Mouse (Mus musculus) lung, embryonic 16.5 days (tissue): Measurements from ENCODE around the gene Btbd3. TPM values are rescaled to one million over a fixed set of nuclear protein-coding genes. Genes with fewer than 3 reads are reported as not detected.

Experiments
- ATAC-seq: fragments of 200-750 bp; cut with Nextera tagmentation; 2 replicates; pipeline ENCODE4 v1.8.0; 2017; ENCODE audit warnings: low read depth, mild to moderate bottlenecking, moderate library complexity
- H3K27ac ChIP-seq: fragments of 300-500 bp; sonication (generic); 2 replicates; pipeline ENCODE4 v1.5.1; 2014; ENCODE audit warnings: mild to moderate bottlenecking, control low read depth, low read length
- H3K27me3 ChIP-seq: fragments of 300-500 bp; sonication (generic); 2 replicates; pipeline ENCODE4 v1.6.1; 2014; ENCODE audit warnings: low read depth, low read length, mixed read lengths; ENCODE audit not compliant: control insufficient read depth, insufficient read depth
- H3K36me3 ChIP-seq: fragments of 300-500 bp; sonication (generic); 2 replicates; pipeline ENCODE4 v1.6.1; 2014; ENCODE audit warnings: low read length; ENCODE audit not compliant: control insufficient read depth, insufficient read depth
- H3K4me1 ChIP-seq: fragments of 300-500 bp; sonication (generic); replicated peaks from 2 replicates; pipeline ENCODE4 v1.6.1; 2014; ENCODE audit warnings: low read length, mixed read lengths; ENCODE audit not compliant: control insufficient read depth, insufficient read depth
- H3K4me2 ChIP-seq: fragments of 300-500 bp; sonication (generic); 2 replicates; pipeline ENCODE4 v1.6.1; 2014; ENCODE audit warnings: low read depth, low read length, control low read depth
- H3K4me3 ChIP-seq: fragments of 300-500 bp; sonication (generic); 2 replicates; pipeline ENCODE4 v1.5.1; 2014; ENCODE audit warnings: mild to moderate bottlenecking, low read length, control low read depth
- H3K9ac ChIP-seq: fragments of 300-500 bp; sonication (generic); 2 replicates; pipeline ENCODE4 v1.6.1; 2014; ENCODE audit warnings: low read length, control low read depth
- H3K9me3 ChIP-seq: fragments of 300-500 bp; sonication (generic); 2 replicates; pipeline ENCODE4 v1.6.1; 2016; ENCODE audit warnings: low read length; ENCODE audit not compliant: control insufficient read depth
- WGBS: fragments of 180-500 bp; shearing (Covaris S2); extraction: QIAGEN DNeasy Blood & Tissue Kit; methylation state at CpG from one replicate; pipeline ENCODE4 v1.1.7; 2014; 5-methylcytosine and 5-hydroxymethylcytosine counted together
- polyA plus RNA-seq: library from polyadenylated mRNA; unstranded; fragments of >200 nt; fragmentation: Nextera tagmentation; extraction: Ambion mirVana; gene quantifications from 2 replicates; pipeline ENCODE4 v1.2.1, GENCODE M21; 2015

Btbd3 gene
- polyA plus RNA-seq, 1 experiment from 2014 or later: 52.8 TPM

DNA sequence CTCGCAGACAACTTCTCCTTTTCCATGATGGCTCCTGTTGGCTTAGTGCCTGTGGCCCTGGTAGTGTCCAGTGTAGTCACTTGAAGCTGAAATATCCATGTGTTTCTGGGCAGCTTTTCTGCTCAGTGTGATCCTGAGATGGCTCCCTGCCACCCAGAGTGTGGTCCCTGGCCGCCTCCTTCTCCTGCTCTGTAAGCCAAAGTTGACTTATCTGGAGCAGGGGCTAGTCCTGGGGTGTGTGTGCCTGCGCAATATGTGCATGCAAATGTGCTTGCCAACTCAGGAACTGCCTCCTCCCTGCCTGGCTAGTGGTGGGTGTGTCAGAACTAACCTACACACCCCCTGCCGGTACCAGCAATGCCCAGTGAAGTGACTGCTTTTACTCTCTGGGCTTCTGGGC lies 29.4 kb downstream of the Btbd3 start:
- no peak overlapping the region for H3K27ac ChIP-seq
- no peak overlapping the region for H3K4me2 ChIP-seq
- H3K36me3 ChIP-seq: peaks cover 38% of the 10 kb centered on the region
- 89% methylated on average over 4 of the region's 4 CpGs for WGBS
- H3K4me3 ChIP-seq: no peak overlapping the region
- no peaks in the 10 kb centered on the region for H3K4me1 ChIP-seq
- peak; percentile 39; the same call in 1 of the 2 replicates for ATAC-seq
- no peak overlapping the region for H3K9ac ChIP-seq
- H3K9me3 ChIP-seq: no peaks in the 10 kb centered on the region
- no peaks in the 10 kb centered on the region for H3K27me3 ChIP-seq

DNA sequence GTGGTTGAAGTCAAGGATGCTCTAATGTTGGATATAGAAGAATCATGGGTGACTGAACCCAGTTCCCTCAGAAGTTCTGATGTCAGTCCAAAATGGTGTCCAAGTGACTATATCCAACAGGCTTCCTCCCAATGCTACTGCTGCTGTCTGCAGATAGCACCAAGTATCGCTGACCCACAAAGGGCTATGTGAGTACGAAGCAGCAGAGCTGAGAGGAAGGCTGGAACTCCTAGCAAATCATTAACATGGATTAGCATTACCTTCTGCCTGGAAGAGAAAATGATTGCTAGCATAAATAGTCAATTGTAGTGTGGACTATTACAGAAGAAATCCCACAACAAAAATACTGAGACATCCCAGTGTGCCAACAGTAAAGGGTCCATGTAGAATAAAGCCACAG lies 33.8 kb downstream of the Btbd3 start:
- H3K4me1 ChIP-seq: no peaks in the 10 kb centered on the region
- H3K4me3 ChIP-seq: no peak overlapping the region
- no peaks in the 10 kb centered on the region for H3K9me3 ChIP-seq
- no peak for ATAC-seq
- no peaks in the 10 kb centered on the region for H3K27me3 ChIP-seq
- no peak overlapping the region for H3K4me2 ChIP-seq
- no peak overlapping the region for H3K27ac ChIP-seq
- H3K9ac ChIP-seq: no peak overlapping the region
- peaks cover 15% of the 10 kb centered on the region for H3K36me3 ChIP-seq
- 87% methylated on average over 2 of the region's 2 CpGs for WGBS

DNA sequence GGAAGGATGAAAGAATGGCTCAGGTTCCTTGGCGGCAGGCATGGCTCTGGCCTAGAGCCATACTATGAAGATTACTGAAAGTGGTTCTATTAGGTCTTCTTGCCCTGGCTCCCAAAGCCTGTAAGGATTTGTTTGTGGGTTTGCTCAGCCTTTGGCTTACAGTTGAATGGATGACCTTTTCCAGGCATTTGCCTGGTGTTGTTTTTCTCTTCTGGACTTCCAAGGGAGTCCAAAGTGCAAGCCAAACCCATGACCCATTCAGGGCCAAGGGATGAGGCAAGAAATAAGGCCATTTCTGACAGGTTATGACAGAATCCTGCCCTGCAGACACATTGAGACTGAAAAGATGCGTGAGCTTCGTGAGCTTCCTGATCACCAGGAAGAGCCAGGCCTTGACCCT lies 37.9 kb downstream of the Btbd3 start:
- no peak for ATAC-seq
- 75% methylated on average over 3 of the region's 3 CpGs for WGBS
- Histone ChIP-seq H3K4me1 (no peaks in the 10 kb centered on the region), H3K27ac (no peak overlapping the region), H3K4me3 (no peak overlapping the region), H3K9ac (no peak overlapping the region), H3K9me3 (no peaks in the 10 kb centered on the region), H3K36me3 (no peaks in the 10 kb centered on the region), H3K4me2 (no peak overlapping the region), H3K27me3 (no peaks in the 10 kb centered on the region)

DNA sequence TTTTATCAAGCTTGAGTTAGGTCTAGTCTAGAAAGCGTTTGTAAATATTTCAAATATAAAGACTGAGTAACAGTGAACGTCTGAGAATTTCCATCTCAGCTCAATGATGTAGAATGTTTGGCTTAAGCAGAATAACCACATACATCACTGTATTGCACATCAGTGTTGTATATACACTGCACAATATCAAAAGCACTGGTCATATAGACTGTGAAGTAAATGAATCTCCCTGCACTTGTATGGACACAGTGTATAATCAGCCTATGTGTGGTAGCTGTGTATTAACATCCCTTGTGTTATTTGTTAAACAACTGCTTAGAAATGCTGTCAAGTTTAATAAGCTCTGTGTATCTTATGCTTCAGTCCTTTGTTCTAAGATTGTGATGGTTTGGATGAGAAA lies 49.9 kb downstream of the Btbd3 start:
- no peak overlapping the region for H3K9ac ChIP-seq
- no peak overlapping the region for H3K27ac ChIP-seq
- no peak overlapping the region for H3K4me3 ChIP-seq
- no peaks in the 10 kb centered on the region for H3K9me3 ChIP-seq
- no peaks in the 10 kb centered on the region for H3K27me3 ChIP-seq
- no peaks in the 10 kb centered on the region for H3K4me1 ChIP-seq
- 60% methylated on average over 2 of the region's 2 CpGs for WGBS
- no peak overlapping the region for H3K4me2 ChIP-seq
- no peak for ATAC-seq
- H3K36me3 ChIP-seq: no peaks in the 10 kb centered on the region

DNA sequence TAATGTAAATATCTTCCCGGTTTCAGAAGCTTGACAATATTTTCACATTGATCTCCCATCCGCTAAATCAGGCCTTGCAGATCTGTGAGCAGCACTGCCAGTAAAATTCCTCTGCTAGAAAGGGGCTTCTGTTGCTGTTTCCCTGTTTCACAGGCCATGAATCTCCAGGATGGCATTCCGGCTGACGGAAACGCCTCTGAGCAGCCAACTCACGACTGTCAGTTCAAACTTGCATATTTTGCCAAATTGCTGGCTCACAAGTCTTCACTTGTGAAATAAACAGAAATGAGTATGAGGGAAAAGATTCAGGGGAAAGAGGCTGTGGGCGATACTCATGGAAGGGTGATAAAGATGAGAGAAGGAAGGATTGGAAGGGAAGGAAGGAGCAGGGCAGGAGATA lies 59.3 kb downstream of the Btbd3 start:
- no peak overlapping the region for H3K4me2 ChIP-seq
- H3K4me1 ChIP-seq: peaks cover 3% of the 10 kb centered on the region; the same call in 1 of the 2 replicates
- no peaks in the 10 kb centered on the region for H3K9me3 ChIP-seq
- peak; percentile 23; the same call in 1 of the 2 replicates for ATAC-seq
- no peak overlapping the region for H3K9ac ChIP-seq
- no peak overlapping the region for H3K4me3 ChIP-seq
- H3K36me3 ChIP-seq: no peaks in the 10 kb centered on the region
- no peak overlapping the region for H3K27ac ChIP-seq
- 38% methylated on average over 7 of the region's 7 CpGs for WGBS
- no peaks in the 10 kb centered on the region for H3K27me3 ChIP-seq

DNA sequence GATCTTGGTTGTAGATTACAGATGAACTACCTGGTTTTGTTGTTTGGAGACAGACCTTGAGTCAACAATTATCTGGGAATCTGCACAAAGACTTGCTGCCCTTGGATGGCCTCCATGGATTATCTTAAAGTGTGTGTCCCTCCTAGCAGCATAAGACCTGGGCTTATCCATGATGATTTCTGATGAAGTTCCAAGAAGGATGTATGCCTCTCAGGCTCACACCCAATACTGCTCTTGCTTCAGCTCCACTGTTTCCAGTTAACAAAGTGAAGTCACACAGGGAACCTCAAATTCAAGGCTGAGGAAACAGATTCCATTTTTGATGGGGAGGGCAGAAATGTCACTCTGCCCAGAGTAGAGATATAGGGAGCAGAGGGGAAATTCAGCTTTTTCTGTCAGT lies 64.0 kb downstream of the Btbd3 start:
- Histone ChIP-seq H3K9me3 (no peaks in the 10 kb centered on the region), H3K4me1 (peaks cover 3% of the 10 kb centered on the region; the same call in 1 of the 2 replicates), H3K27ac (no peak overlapping the region), H3K4me2 (no peak overlapping the region), H3K36me3 (no peaks in the 10 kb centered on the region), H3K9ac (no peak overlapping the region), H3K27me3 (no peaks in the 10 kb centered on the region), H3K4me3 (no peak overlapping the region)
- no peak for ATAC-seq

DNA sequence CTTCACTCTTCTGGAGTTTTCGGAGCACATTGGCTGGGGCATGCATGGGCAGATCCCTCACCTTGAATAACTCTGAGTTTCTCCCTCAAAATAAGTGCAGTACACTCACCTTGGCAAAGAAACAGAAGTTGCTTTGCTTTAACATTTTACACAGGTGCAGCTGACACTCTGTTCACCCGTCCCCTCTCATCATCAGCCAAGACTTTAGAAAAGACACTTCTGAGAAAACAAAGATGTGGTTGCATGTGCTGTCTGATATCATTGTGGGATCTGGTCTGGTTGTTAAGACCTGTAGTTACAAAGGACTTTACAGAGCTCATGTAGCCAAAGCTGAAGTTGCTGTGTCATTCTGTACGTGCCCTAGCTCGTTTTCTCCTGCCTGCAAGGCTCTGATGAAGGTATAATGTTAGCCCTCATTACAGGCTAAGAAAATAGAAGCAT lies 64.7 kb downstream of the Btbd3 start:
- no peaks in the 10 kb centered on the region for H3K27me3 ChIP-seq
- H3K4me2 ChIP-seq: no peak overlapping the region
- H3K4me1 ChIP-seq: no peaks in the 10 kb centered on the region; the same call in 1 of the 2 replicates
- H3K27ac ChIP-seq: no peak overlapping the region
- 77% methylated on average over 4 of the region's 4 CpGs for WGBS
- no peak for ATAC-seq
- no peak overlapping the region for H3K4me3 ChIP-seq
- no peaks in the 10 kb centered on the region for H3K36me3 ChIP-seq
- H3K9me3 ChIP-seq: no peaks in the 10 kb centered on the region
- no peak overlapping the region for H3K9ac ChIP-seq

DNA sequence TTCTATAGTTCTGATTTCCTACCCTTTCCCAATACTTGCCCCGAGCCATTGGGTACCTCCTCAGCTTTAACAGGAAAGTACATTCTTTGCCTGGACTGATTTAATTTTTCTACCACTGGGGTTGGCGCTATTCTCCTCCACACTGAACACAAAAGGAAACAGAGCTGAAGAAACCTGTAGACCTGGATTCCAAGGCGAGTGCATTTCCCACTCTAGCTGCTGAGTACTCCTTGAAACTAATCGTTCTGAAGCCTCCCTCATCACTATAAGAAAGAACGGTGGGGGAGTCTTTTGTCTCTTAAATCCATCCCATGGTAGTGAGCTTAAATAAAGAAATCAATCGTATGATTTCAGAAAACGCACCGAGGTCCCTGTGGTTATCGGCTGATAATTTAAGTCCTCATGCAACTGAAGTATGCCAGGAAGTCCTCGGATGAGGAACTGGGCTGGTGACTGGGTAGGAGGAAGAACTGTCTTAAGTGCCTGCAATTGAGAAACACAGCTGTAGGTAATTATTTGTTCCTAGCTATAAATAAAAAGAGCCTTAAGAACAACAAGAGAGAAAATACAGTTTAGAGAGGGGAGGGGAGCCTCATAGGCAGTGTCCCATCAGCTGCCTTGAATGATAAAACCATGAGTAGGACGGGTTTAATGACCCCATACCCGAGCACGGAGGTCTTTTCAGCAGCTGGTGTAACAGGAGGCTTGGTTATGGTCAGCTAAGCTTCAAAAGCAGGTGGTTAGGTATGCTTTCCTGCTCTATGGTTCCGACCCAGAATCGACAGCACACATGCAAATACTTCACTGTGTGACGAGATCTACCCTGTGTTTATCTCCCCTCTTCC lies 66.1 kb downstream of the Btbd3 start:
- no peaks in the 10 kb centered on the region for H3K9me3 ChIP-seq
- ATAC-seq: peak; percentile 75
- peaks cover 4% of the 10 kb centered on the region; the same call in 1 of the 2 replicates for H3K4me1 ChIP-seq
- H3K9ac ChIP-seq: no peak overlapping the region
- 66% methylated on average over 16 of the region's 16 CpGs for WGBS
- H3K27ac ChIP-seq: peak overlapping the region; percentile 10; the same call in 1 of the 2 replicates
- H3K36me3 ChIP-seq: no peaks in the 10 kb centered on the region
- no peak overlapping the region for H3K4me2 ChIP-seq
- no peak overlapping the region for H3K4me3 ChIP-seq
- H3K27me3 ChIP-seq: no peaks in the 10 kb centered on the region

DNA sequence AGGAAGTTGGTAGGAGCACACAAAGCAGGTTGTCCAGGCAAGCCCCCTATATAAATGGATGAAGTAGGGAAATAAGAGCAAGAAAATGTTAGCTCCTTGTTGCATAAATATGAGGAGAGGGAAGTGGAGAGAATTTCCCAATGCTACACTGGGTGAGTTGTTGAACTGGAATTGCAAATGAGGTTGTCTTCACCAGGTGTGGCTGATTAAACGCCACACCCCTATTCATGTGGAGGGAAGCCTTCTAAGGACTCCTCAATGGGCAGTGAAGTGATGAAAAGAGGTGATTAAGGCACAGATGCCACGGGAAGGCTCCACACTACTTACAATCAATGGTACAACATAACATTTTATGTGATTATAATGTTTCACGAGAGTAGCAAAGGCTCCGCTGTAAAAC lies 70.0 kb downstream of the Btbd3 start:
- H3K9ac ChIP-seq: no peak overlapping the region
- H3K27ac ChIP-seq: no peak overlapping the region
- 57% methylated on average over 4 of the region's 4 CpGs for WGBS
- no peak for ATAC-seq
- H3K4me3 ChIP-seq: no peak overlapping the region
- H3K36me3 ChIP-seq: no peaks in the 10 kb centered on the region
- H3K4me1 ChIP-seq: peaks cover 4% of the 10 kb centered on the region; the same call in 1 of the 2 replicates
- no peaks in the 10 kb centered on the region for H3K27me3 ChIP-seq
- H3K4me2 ChIP-seq: no peak overlapping the region
- no peaks in the 10 kb centered on the region for H3K9me3 ChIP-seq
